Mouse (Mus musculus) liver, embryonic 16.5 days (tissue): ENCODE measurements around the gene Kremen2. TPM values are rescaled to one million over a fixed set of nuclear protein-coding genes. Genes with fewer than 3 reads are reported as not detected.

ENCODE experiments used
- ATAC-seq: fragments of 200-750 bp; cut with Nextera tagmentation; 2 replicates; pipeline ENCODE4 v1.8.0; 2017; ENCODE audit warnings: low read depth, mild to moderate bottlenecking, moderate number of reproducible peaks, moderate library complexity
- H3K27ac ChIP-seq: fragments of 300-500 bp; sonication (generic); 2 replicates; pipeline ENCODE4 v1.5.1; 2014; ENCODE audit warnings: mild to moderate bottlenecking, low read length
- H3K27me3 ChIP-seq: fragments of 300-500 bp; sonication (generic); 2 replicates; pipeline ENCODE4 v1.6.1; 2014; ENCODE audit warnings: low read depth, low read length, mixed read lengths; ENCODE audit not compliant: control insufficient read depth, insufficient read depth
- H3K36me3 ChIP-seq: fragments of 300-500 bp; sonication (generic); 2 replicates; pipeline ENCODE4 v1.6.1; 2014; ENCODE audit warnings: mild to moderate bottlenecking; ENCODE audit not compliant: control insufficient read depth, insufficient read depth
- H3K4me1 ChIP-seq: fragments of 300-500 bp; sonication (generic); 2 replicates; pipeline ENCODE4 v1.6.1; 2014; ENCODE audit warnings: low read depth, low read length, mixed read lengths; ENCODE audit not compliant: control insufficient read depth
- H3K4me2 ChIP-seq: fragments of 300-500 bp; sonication (generic); 2 replicates; pipeline ENCODE4 v1.6.1; 2014; ENCODE audit warnings: low read depth, low read length, mixed read lengths
- H3K4me3 ChIP-seq: fragments of 300-500 bp; sonication (generic); 2 replicates; pipeline ENCODE4 v1.5.1; 2014; ENCODE audit warnings: low read depth, mild to moderate bottlenecking, low read length
- H3K9ac ChIP-seq: fragments of 300-500 bp; sonication (generic); 2 replicates; pipeline ENCODE4 v1.6.1; 2014; ENCODE audit warnings: low read depth, low read length
- H3K9me3 ChIP-seq: fragments of 300-500 bp; sonication (generic); replicated peaks from 2 replicates; pipeline ENCODE4 v1.6.1; 2016; ENCODE audit warnings: low read length; ENCODE audit not compliant: control insufficient read depth
- WGBS: fragments of 180-500 bp; shearing (Covaris S2); extraction: QIAGEN DNeasy Blood & Tissue Kit; methylation state at CpG from one replicate; pipeline ENCODE4 v1.1.7; 2014; ENCODE audit not compliant: insufficient replicate concordance; 5-methylcytosine and 5-hydroxymethylcytosine counted together
- polyA plus RNA-seq: library from polyadenylated mRNA; unstranded; fragments of >200 nt; fragmentation: Nextera tagmentation; extraction: Ambion mirVana; gene quantifications from 2 replicates; pipeline ENCODE4 v1.2.1, GENCODE M21; 2015

Kremen2 gene
- polyA plus RNA-seq, 1 experiment from 2014 or later, result not detected

DNA sequence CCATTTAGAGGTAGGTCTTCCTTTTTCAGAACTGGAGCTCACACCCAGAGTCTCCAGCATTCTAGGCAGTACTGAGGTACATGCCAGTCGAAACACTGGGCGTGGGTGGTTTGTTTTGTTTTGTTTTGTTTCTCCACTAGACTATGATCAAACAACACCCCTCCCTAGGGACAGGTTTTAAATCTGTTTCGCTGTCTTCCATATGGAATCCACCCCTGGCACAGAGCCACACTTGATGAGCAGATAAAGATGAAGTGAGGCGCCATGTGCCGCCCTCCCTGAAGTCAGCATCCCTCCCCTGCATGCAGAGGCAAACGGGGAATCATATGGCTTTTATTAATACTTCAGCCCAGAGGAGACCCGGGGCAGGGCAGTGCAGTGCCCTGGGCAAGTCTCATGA is 40.9 kb downstream of the Kremen2 start:
- no peak overlapping the region for H3K9ac ChIP-seq
- no peak overlapping the region for H3K27ac ChIP-seq
- WGBS, result 55% methylated on average over 7 of the region's 7 CpGs
- no peaks in the 10 kb centered on the region for H3K36me3 ChIP-seq
- no peaks in the 10 kb centered on the region for H3K9me3 ChIP-seq
- no peak overlapping the region for H3K4me2 ChIP-seq
- H3K27me3 ChIP-seq, result peaks cover 20% of the 10 kb centered on the region
- no peak for ATAC-seq
- no peaks in the 10 kb centered on the region for H3K4me1 ChIP-seq
- H3K4me3 ChIP-seq, result no peak overlapping the region

DNA sequence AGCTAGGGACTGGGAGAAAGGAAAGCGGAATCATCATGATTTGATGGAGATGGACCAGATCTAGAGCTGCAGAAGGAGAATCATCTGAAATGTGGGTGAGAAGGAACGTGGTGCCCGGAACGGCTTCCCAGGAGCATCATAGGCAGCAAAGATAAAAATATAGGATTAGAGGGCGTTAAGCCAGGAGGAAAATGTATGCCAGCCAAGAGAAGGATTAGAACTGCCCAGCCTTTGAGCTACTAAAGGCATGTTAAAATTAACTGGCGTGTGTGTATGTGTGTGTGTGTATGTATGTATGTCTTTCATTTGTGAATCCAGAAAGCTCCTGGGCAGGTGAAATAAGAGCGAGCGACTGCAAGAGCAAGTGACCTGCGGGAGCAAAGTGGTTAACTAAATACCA is 42.3 kb downstream of the Kremen2 start:
- H3K27ac ChIP-seq, result no peak overlapping the region
- WGBS, result 66% methylated on average over 9 of the region's 9 CpGs
- H3K27me3 ChIP-seq, result peaks cover 35% of the 10 kb centered on the region
- no peak overlapping the region for H3K4me3 ChIP-seq
- no peak overlapping the region for H3K4me2 ChIP-seq
- H3K4me1 ChIP-seq, result peaks cover 2% of the 10 kb centered on the region
- no peak for ATAC-seq
- H3K36me3 ChIP-seq, result no peaks in the 10 kb centered on the region
- no peak overlapping the region for H3K9ac ChIP-seq
- H3K9me3 ChIP-seq, result no peaks in the 10 kb centered on the region

DNA sequence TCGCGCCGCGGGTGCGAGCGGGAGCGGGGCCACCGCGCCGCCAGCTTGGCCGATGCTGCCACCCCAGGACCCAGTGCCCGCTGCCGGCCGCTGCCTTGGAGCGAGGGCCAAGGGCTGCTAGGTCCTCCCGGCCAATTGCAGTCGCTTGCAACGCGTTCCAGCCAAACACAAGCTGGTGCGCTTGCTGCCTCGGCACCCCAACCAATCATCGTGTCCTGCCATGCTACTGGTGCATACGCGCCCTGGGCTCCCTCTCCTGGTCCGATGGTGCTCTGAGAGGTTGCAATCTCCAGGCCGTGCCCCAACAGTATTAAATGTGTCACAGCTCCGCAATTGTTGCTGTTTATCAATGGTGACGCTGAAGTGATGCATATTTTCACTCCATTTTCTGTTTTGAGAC is 45.6 kb downstream of the Kremen2 start:
- peaks cover 50% of the 10 kb centered on the region for H3K27me3 ChIP-seq
- no peaks in the 10 kb centered on the region for H3K9me3 ChIP-seq
- peak overlapping the region; percentile 88 for H3K4me2 ChIP-seq
- H3K4me1 ChIP-seq, result peaks cover 2% of the 10 kb centered on the region
- H3K9ac ChIP-seq, result peak overlapping the region; percentile 12; the same call in 1 of the 2 replicates
- WGBS, result under 1% methylated on average over 26 of the region's 28 CpGs
- H3K27ac ChIP-seq, result no peak overlapping the region
- peak overlapping the region; percentile 63 for H3K4me3 ChIP-seq
- no peaks in the 10 kb centered on the region for H3K36me3 ChIP-seq
- ATAC-seq, result peak; percentile 92

DNA sequence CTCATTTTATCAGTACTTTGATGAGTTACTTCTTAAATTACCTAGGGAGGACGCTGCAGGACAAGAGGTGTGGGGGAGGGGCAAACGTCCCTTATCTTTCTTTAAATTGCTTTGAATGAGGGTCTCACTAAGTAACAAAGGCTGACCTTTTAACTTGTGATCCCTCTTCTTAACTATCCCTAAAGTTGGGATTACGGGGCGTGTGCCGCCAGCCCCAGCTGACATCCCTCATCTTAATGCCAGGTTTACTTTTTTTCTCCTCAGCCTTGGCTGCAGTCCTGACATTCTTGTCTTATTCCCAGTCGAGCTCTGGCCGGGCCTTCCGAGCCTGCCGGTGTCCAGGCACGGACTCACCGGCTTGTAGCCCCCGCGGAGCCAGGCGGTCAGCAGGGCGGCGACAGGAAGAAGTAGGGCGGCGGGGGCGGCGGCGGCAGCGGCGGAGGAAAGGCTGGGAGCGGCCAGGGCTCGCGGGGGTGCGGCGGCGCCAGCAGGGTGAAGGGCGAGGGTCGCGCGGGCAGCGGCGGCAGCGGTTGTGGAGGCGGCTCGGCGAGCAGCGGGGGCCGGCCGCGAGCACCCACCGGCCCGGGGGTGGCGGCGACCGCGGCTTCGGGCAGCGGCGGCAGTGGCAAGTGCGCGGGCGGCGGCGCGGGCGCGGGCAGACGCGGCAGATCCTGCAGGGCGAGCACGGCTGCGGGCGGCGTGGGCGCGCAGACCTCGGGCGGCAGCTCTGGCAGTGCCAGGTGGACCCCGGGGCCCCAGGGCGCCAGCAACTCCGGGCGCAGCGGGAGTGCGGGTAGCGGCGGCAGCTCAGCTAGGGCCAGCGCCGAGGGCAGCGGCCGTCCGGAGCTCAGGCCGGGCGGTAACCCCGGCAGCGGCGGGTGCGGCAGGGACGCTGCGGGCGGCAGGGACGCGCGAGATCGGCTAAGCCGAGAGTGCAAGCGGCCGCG is 46.2 kb downstream of the Kremen2 start:
- WGBS, result under 1% methylated on average over 87 of the region's 101 CpGs
- Histone ChIP-seq H3K36me3 (no peaks in the 10 kb centered on the region), H3K27ac (no peak overlapping the region), H3K27me3 (peaks cover 50% of the 10 kb centered on the region), H3K9me3 (no peaks in the 10 kb centered on the region), H3K9ac (peak overlapping the region; percentile 12; the same call in 1 of the 2 replicates), H3K4me1 (peaks cover 2% of the 10 kb centered on the region), H3K4me3 (peak overlapping the region; percentile 63), H3K4me2 (peak overlapping the region; percentile 88)
- peak; percentile 49 for ATAC-seq

DNA sequence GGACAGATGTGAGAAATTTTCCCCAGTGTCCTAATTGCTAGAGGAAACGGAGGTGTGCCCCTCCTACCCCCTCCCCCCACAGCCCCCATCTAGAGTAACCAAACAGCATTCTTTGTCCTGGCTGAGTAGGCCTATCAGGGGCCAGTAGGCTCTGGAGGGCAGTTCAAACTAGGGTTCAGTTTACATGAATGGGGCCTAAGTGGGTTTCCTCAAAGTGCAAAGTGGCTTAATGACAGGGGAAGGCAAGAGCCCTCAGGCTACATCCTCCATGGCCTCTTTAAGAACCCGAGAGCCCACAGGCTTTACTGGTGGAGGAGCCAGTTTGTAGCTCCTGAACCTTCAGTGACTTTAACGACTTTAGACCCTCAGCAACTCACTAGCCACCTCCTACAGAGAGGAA is 49.8 kb downstream of the Kremen2 start:
- H3K9ac ChIP-seq, result no peak overlapping the region
- no peak overlapping the region for H3K4me2 ChIP-seq
- no peaks in the 10 kb centered on the region for H3K36me3 ChIP-seq
- WGBS, result 30% methylated on average over 3 of the region's 3 CpGs
- H3K9me3 ChIP-seq, result no peaks in the 10 kb centered on the region
- H3K27ac ChIP-seq, result no peak overlapping the region
- peaks cover 2% of the 10 kb centered on the region for H3K4me1 ChIP-seq
- ATAC-seq, result no peak
- no peak overlapping the region for H3K4me3 ChIP-seq
- peaks cover 41% of the 10 kb centered on the region for H3K27me3 ChIP-seq

DNA sequence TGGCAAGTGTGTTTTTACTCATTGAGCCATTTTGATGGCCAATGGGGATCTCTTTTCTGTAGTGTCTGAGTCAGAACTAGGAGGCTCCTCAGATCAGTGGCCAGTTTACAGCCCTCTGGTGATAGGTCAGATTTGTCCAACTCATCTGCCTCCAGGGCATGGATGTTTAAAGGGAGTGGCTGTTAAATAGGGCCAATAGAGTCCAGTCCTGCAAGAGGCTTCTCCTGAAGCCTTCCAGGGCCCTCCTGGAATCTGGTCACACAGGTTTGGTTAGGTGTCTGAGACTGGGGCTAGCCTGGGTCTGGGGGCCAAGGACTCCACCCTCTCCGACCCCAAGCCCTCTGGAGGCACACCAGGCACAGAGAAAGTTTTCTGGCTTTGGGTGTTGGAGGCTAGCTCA is 51.1 kb downstream of the Kremen2 start:
- Histone ChIP-seq H3K4me3 (no peak overlapping the region), H3K27me3 (peaks cover 27% of the 10 kb centered on the region), H3K9ac (no peak overlapping the region), H3K4me2 (no peak overlapping the region), H3K27ac (no peak overlapping the region), H3K4me1 (peaks cover 2% of the 10 kb centered on the region), H3K9me3 (no peaks in the 10 kb centered on the region), H3K36me3 (no peaks in the 10 kb centered on the region)
- 38% methylated on average over 1 of the region's 1 CpGs for WGBS
- ATAC-seq, result no peak

Other genes starting within 250 kb of the Kremen2 start
- gene Zfp213, start 181.6 kb downstream of the Kremen2 start, polyA plus RNA-seq, result 4.8 and 5.3 TPM in 2 replicates
- gene Zfp13, start 146.3 kb downstream of the Kremen2 start, polyA plus RNA-seq, result 1.3 and 1.6 TPM in 2 replicates
- not detected in 2 replicates for gene Zscan10, start 145.0 kb downstream of the Kremen2 start, polyA plus RNA-seq
- gene Mmp25, start 100.6 kb downstream of the Kremen2 start, polyA plus RNA-seq, result 0.42 and 0.50 TPM in 2 replicates
- 0.12 TPM in 1 of 2 replicates, not detected in the other for gene Bicdl2, start 85.3 kb downstream of the Kremen2 start, polyA plus RNA-seq
- 18.9 and 23.2 TPM in 2 replicates for gene Hcfc1r1, start 72.2 kb downstream of the Kremen2 start, polyA plus RNA-seq
- 19.1 and 20.4 TPM in 2 replicates for gene Thoc6, start 72.0 kb downstream of the Kremen2 start, polyA plus RNA-seq
- 7.0 and 8.6 TPM in 2 replicates for gene Tnfrsf12a, start 68.4 kb downstream of the Kremen2 start, polyA plus RNA-seq
- 1.2 and 1.4 TPM in 2 replicates for gene Cldn6, start 66.6 kb downstream of the Kremen2 start, polyA plus RNA-seq
- 0.18 TPM in 1 of 2 replicates, not detected in the other for gene Cldn9, start 61.8 kb downstream of the Kremen2 start, polyA plus RNA-seq
- 0.04 and 0.14 TPM in 2 replicates for gene 1520401A03Rik, start 23.1 kb downstream of the Kremen2 start, polyA plus RNA-seq
- gene Pkmyt1, start 19.5 kb downstream of the Kremen2 start, polyA plus RNA-seq, result 24.9 and 26.0 TPM in 2 replicates
- gene Paqr4, start 5.0 kb downstream of the Kremen2 start, polyA plus RNA-seq, result 7.5 and 7.6 TPM in 2 replicates
- 8.6 and 10.6 TPM in 2 replicates for gene Flywch1, start 25.8 kb upstream of the Kremen2 start, polyA plus RNA-seq
- 0.64 and 0.86 TPM in 2 replicates for gene Flywch2, start 40.2 kb upstream of the Kremen2 start, polyA plus RNA-seq
- gene Srrm2, start 44.7 kb upstream of the Kremen2 start, polyA plus RNA-seq, result 150 and 172 TPM in 2 replicates
- 426 and 436 TPM in 2 replicates for gene Elob, start 83.3 kb upstream of the Kremen2 start, polyA plus RNA-seq
- not detected in 2 replicates for gene Prss33, start 90.2 kb upstream of the Kremen2 start, polyA plus RNA-seq
- gene Prss32, start 98.0 kb upstream of the Kremen2 start, polyA plus RNA-seq, result not detected in 2 replicates
- gene Prss41, start 98.3 kb upstream of the Kremen2 start, polyA plus RNA-seq, result 0.06 TPM in 1 of 2 replicates, not detected in the other
- not detected in 2 replicates for gene Prss21, start 122.2 kb upstream of the Kremen2 start, polyA plus RNA-seq
- not detected in 2 replicates for gene Dcpp1, start 135.0 kb upstream of the Kremen2 start, polyA plus RNA-seq
- not detected in 2 replicates for gene Dcpp2, start 135.0 kb upstream of the Kremen2 start, polyA plus RNA-seq
- gene Dcpp3, start 171.6 kb upstream of the Kremen2 start, polyA plus RNA-seq, result not detected in 2 replicates
- gene Sbp, start 195.8 kb upstream of the Kremen2 start, polyA plus RNA-seq, result not detected in 2 replicates
- not detected in 2 replicates for gene Sbpl, start 209.4 kb upstream of the Kremen2 start, polyA plus RNA-seq
- gene Prss30, start 234.7 kb upstream of the Kremen2 start, polyA plus RNA-seq, result 0.07 TPM in 1 of 2 replicates, not detected in the other